In the genomic region with DNA sequence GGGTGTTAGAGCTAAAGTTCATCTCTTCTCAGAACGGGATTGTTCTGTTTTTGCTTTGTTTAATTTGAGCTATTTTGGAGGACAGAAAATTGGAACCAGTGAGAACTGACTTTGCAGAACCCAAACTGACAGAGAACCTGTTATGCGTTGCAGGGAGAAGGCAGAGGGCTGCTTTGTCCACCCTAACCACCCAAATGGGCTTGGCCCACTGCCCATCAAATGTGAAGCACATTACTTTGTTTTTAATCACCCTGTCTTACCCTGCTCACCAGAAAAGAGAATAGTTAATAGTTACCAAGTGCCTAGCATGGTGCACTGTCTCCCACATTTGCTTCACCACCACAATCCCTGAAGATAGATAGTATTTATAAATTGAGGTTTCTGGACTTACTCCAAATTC, we compare ENCODE assay signal across 23 mouse cellular contexts.
DNase-seq lines count a peak whose midpoint lies in the region; ATAC-seq and TF ChIP-seq lines count a peak whose summit lies in the region.
"Had no signal": no experiment of that assay in that cellular context is flagged by ENCODE, and none has a peak within 500 bp of the region (broad histone marks: within the 10 kb centered on the region; RNA-seq: fewer than 3 reads in every experiment).

No protein-coding gene starts in this region.

- H3K27me3 ChIP-seq in embryonic facial prominence, embryonic 14.5 days (replicated peaks; ENCODE audit: control insufficient read depth, insufficient read depth, low read length) = no peaks in the 10 kb centered on the region
- H3K27me3 ChIP-seq in embryonic facial prominence, embryonic 10.5 days (replicated peaks; ENCODE audit: low read depth, poor library complexity, severe bottlenecking) = no peaks in the 10 kb centered on the region
- H3K27me3 ChIP-seq in midbrain, embryonic 11.5 days (ENCODE audit: control insufficient read depth, insufficient read depth, low read length) = no peaks in the 10 kb centered on the region
- no peaks in the 10 kb centered on the region for H3K27me3 ChIP-seq in midbrain, embryonic 16.5 days (ENCODE audit: control insufficient read depth, insufficient read depth, low read depth, low read length)
- H3K27me3 ChIP-seq in Patski = no peaks in the 10 kb centered on the region
- H3K27me3 ChIP-seq: embryonic facial prominence, embryonic 13.5 days; forebrain, embryonic 12.5 days; forebrain, embryonic 15.5 days; heart, embryonic 13.5 days; hindbrain, embryonic 12.5 days; hindbrain, embryonic 15.5 days had no signal

- H3K27ac ChIP-seq in embryonic facial prominence, embryonic 14.5 days (replicated peaks; ENCODE audit: low read depth, low read length) = 0 out of 2 replicates have a peak overlapping the region, but pooled peaks have one; percentile 24
- H3K27ac ChIP-seq in embryonic facial prominence, embryonic 10.5 days (replicated peaks) = no peak overlapping the region
- no peak overlapping the region for H3K27ac ChIP-seq in midbrain, embryonic 11.5 days (ENCODE audit: low read depth, low read length)
- no peak overlapping the region for H3K27ac ChIP-seq in midbrain, embryonic 16.5 days (ENCODE audit: low read length)
- H3K27ac ChIP-seq: embryonic facial prominence, embryonic 13.5 days; forebrain, embryonic 12.5 days; forebrain, embryonic 15.5 days; heart, adult 2 months; heart, embryonic 10.5 days; heart, embryonic 13.5 days; hindbrain, embryonic 12.5 days; hindbrain, embryonic 15.5 days had no signal

- no peak overlapping the region for H3K4me3 ChIP-seq in embryonic facial prominence, embryonic 14.5 days (ENCODE audit: low read depth, low read length)
- H3K4me3 ChIP-seq in embryonic facial prominence, embryonic 10.5 days = no peak overlapping the region
- H3K4me3 ChIP-seq in midbrain, embryonic 11.5 days (ENCODE audit: low read depth, low read length) = no peak overlapping the region
- H3K4me3 ChIP-seq in midbrain, embryonic 16.5 days (ENCODE audit: low read depth, low read length) = no peak overlapping the region
- H3K4me3 ChIP-seq: embryonic facial prominence, embryonic 13.5 days; erythroblast, embryonic 14.5 days; forebrain, embryonic 12.5 days; forebrain, embryonic 15.5 days; heart, adult 2 months; heart, embryonic 10.5 days; heart, embryonic 13.5 days; hindbrain, embryonic 12.5 days; hindbrain, embryonic 15.5 days had no signal

- DNase-seq in embryonic facial prominence, embryonic 14.5 days (ENCODE audit: low spot score) = no peak
- DNase-seq in embryonic facial prominence, embryonic 10.5 days (ENCODE audit: low spot score) = no peak
- peak; percentile 31 for DNase-seq in midbrain, embryonic 11.5 days (ENCODE audit: low spot score, missing footprints)
- DNase-seq in Patski (ENCODE audit: low read depth, low spot score) = no peak
- no peak for DNase-seq in cerebellum, postnatal 36 days
- DNase-seq in layer of hippocampus, postnatal 36 days = no peak
- DNase-seq: adrenal gland, adult 8-10 months; adrenal gland, postnatal 25 days; cerebellum, adult 18-20 months; cerebellum, adult 9-10 months; cerebellum, postnatal 14 days; gastrocnemius, postnatal 25 days; heart, adult 2 months had no signal

- no peaks in the 10 kb centered on the region for H3K9me3 ChIP-seq in embryonic facial prominence, embryonic 14.5 days (ENCODE audit: control insufficient read depth, low read length)
- H3K9me3 ChIP-seq in embryonic facial prominence, embryonic 10.5 days = no peaks in the 10 kb centered on the region
- no peaks in the 10 kb centered on the region for H3K9me3 ChIP-seq in midbrain, embryonic 11.5 days (ENCODE audit: control insufficient read depth, low read length)
- H3K9me3 ChIP-seq in midbrain, embryonic 16.5 days (replicated peaks; ENCODE audit: control insufficient read depth, low read length, poor library complexity, severe bottlenecking) = no peaks in the 10 kb centered on the region
- H3K9me3 ChIP-seq: embryonic facial prominence, embryonic 13.5 days; forebrain, embryonic 12.5 days; forebrain, embryonic 15.5 days; heart, embryonic 10.5 days; heart, embryonic 13.5 days; hindbrain, embryonic 12.5 days; hindbrain, embryonic 15.5 days had no signal

- CTCF ChIA-PET in Patski (lab: Charles Lee) = no interaction called here

- peaks cover 14% of the 10 kb centered on the region; the same call in 1 of the 2 replicates for H3K4me1 ChIP-seq in embryonic facial prominence, embryonic 14.5 days (ENCODE audit: control insufficient read depth, insufficient read depth, low read length)
- peaks cover 9% of the 10 kb centered on the region; the same call in 1 of the 2 replicates for H3K4me1 ChIP-seq in embryonic facial prominence, embryonic 10.5 days
- H3K4me1 ChIP-seq in midbrain, embryonic 11.5 days (ENCODE audit: control insufficient read depth, insufficient read depth, low read length) = no peaks in the 10 kb centered on the region
- H3K4me1 ChIP-seq in midbrain, embryonic 16.5 days (ENCODE audit: control insufficient read depth, insufficient read depth, low read length) = no peaks in the 10 kb centered on the region
- H3K4me1 ChIP-seq: forebrain, embryonic 12.5 days; forebrain, embryonic 15.5 days; hindbrain, embryonic 12.5 days had no signal

- 29% methylated on average over 2 of the region's 2 CpGs for WGBS in embryonic facial prominence, embryonic 14.5 days
- 83% methylated on average over 2 of the region's 2 CpGs for WGBS in embryonic facial prominence, embryonic 10.5 days
- WGBS in midbrain, embryonic 11.5 days = 83% methylated on average over 2 of the region's 2 CpGs
- 81% methylated on average over 2 of the region's 2 CpGs for WGBS in midbrain, embryonic 16.5 days

- H3K4me2 ChIP-seq in embryonic facial prominence, embryonic 14.5 days (ENCODE audit: low read depth, low read length) = no peak overlapping the region
- H3K4me2 ChIP-seq in midbrain, embryonic 11.5 days = no peak overlapping the region
- no peak overlapping the region for H3K4me2 ChIP-seq in midbrain, embryonic 16.5 days (ENCODE audit: low read length)
- H3K4me2 ChIP-seq: embryonic facial prominence, embryonic 13.5 days; forebrain, embryonic 12.5 days; forebrain, embryonic 15.5 days; heart, embryonic 13.5 days; hindbrain, embryonic 12.5 days; hindbrain, embryonic 15.5 days had no signal

- in situ Hi-C loops in Patski (cut with MboI; ENCODE audit: low pct_unique_long_range_greater_than_20kb) = loop anchor here (10.0 kb wide), 1 partner anchor 1160 kb away; no protein-coding TSS in a partner anchor

- no peaks in the 10 kb centered on the region for H3K36me3 ChIP-seq in embryonic facial prominence, embryonic 14.5 days (ENCODE audit: control insufficient read depth, insufficient read depth, low read length)
- no peaks in the 10 kb centered on the region for H3K36me3 ChIP-seq in embryonic facial prominence, embryonic 10.5 days (replicated peaks)
- no peaks in the 10 kb centered on the region for H3K36me3 ChIP-seq in midbrain, embryonic 11.5 days (ENCODE audit: control insufficient read depth, insufficient read depth, low read length)
- no peaks in the 10 kb centered on the region for H3K36me3 ChIP-seq in midbrain, embryonic 16.5 days (ENCODE audit: control insufficient read depth, insufficient read depth, low read length)
- H3K36me3 ChIP-seq: embryonic facial prominence, embryonic 13.5 days; forebrain, embryonic 12.5 days; forebrain, embryonic 15.5 days; heart, embryonic 10.5 days; heart, embryonic 13.5 days; hindbrain, embryonic 12.5 days; hindbrain, embryonic 15.5 days had no signal

- POLR2A ChIA-PET in Patski (lab: Charles Lee) = no interaction called here

- ATAC-seq in embryonic facial prominence, embryonic 14.5 days (ENCODE audit: low read depth) = no peak
- ATAC-seq in midbrain, embryonic 11.5 days (ENCODE audit: low FRiP score) = no peak
- ATAC-seq in midbrain, embryonic 16.5 days = no peak
- ATAC-seq in Patski = peak; percentile 39
- ATAC-seq: activated CD4-positive, CD25-positive, alpha-beta regulatory T cell, adult 4 months; forebrain, embryonic 15.5 days had no signal

- no peak overlapping the region for H3K9ac ChIP-seq in embryonic facial prominence, embryonic 14.5 days (ENCODE audit: low read depth, low read length)
- no peak overlapping the region for H3K9ac ChIP-seq in midbrain, embryonic 11.5 days (ENCODE audit: low read length)
- no peak overlapping the region for H3K9ac ChIP-seq in midbrain, embryonic 16.5 days (ENCODE audit: low read depth, low read length)
- H3K9ac ChIP-seq: embryonic facial prominence, embryonic 13.5 days; forebrain, embryonic 12.5 days; forebrain, embryonic 15.5 days; heart, embryonic 13.5 days; hindbrain, embryonic 12.5 days; hindbrain, embryonic 15.5 days had no signal

- TF ChIP-seq CTCF in Patski (IDR thresholded peaks at IDR 0.05) = no peak
